Mouse (Mus musculus) lung, embryonic 16.5 days (tissue): ENCODE data around the gene Rufy3. TPM values are rescaled to one million over a fixed set of nuclear protein-coding genes. Genes with fewer than 3 reads are reported as not detected.

ENCODE experiments used
- ATAC-seq: fragments of 200-750 bp; cut with Nextera tagmentation; 2 replicates; pipeline ENCODE4 v1.8.0; 2017; ENCODE audit warnings: low read depth, mild to moderate bottlenecking, moderate library complexity
- H3K27ac ChIP-seq: fragments of 300-500 bp; sonication (generic); 2 replicates; pipeline ENCODE4 v1.5.1; 2014; ENCODE audit warnings: mild to moderate bottlenecking, control low read depth, low read length
- H3K27me3 ChIP-seq: fragments of 300-500 bp; sonication (generic); 2 replicates; pipeline ENCODE4 v1.6.1; 2014; ENCODE audit warnings: low read depth, low read length, mixed read lengths; ENCODE audit not compliant: control insufficient read depth, insufficient read depth
- H3K36me3 ChIP-seq: fragments of 300-500 bp; sonication (generic); 2 replicates; pipeline ENCODE4 v1.6.1; 2014; ENCODE audit warnings: low read length; ENCODE audit not compliant: control insufficient read depth, insufficient read depth
- H3K4me1 ChIP-seq: fragments of 300-500 bp; sonication (generic); replicated peaks from 2 replicates; pipeline ENCODE4 v1.6.1; 2014; ENCODE audit warnings: low read length, mixed read lengths; ENCODE audit not compliant: control insufficient read depth, insufficient read depth
- H3K4me2 ChIP-seq: fragments of 300-500 bp; sonication (generic); 2 replicates; pipeline ENCODE4 v1.6.1; 2014; ENCODE audit warnings: low read depth, low read length, control low read depth
- H3K4me3 ChIP-seq: fragments of 300-500 bp; sonication (generic); 2 replicates; pipeline ENCODE4 v1.5.1; 2014; ENCODE audit warnings: mild to moderate bottlenecking, low read length, control low read depth
- H3K9ac ChIP-seq: fragments of 300-500 bp; sonication (generic); 2 replicates; pipeline ENCODE4 v1.6.1; 2014; ENCODE audit warnings: low read length, control low read depth
- H3K9me3 ChIP-seq: fragments of 300-500 bp; sonication (generic); 2 replicates; pipeline ENCODE4 v1.6.1; 2016; ENCODE audit warnings: low read length; ENCODE audit not compliant: control insufficient read depth
- WGBS: fragments of 180-500 bp; shearing (Covaris S2); extraction: QIAGEN DNeasy Blood & Tissue Kit; methylation state at CpG from one replicate; pipeline ENCODE4 v1.1.7; 2014; 5-methylcytosine and 5-hydroxymethylcytosine counted together
- polyA plus RNA-seq: library from polyadenylated mRNA; unstranded; fragments of >200 nt; fragmentation: Nextera tagmentation; extraction: Ambion mirVana; gene quantifications from 2 replicates; pipeline ENCODE4 v1.2.1, GENCODE M21; 2015

Gene Rufy3
- polyA plus RNA-seq, 1 experiment from 2014 or later = 9.1 TPM

DNA sequence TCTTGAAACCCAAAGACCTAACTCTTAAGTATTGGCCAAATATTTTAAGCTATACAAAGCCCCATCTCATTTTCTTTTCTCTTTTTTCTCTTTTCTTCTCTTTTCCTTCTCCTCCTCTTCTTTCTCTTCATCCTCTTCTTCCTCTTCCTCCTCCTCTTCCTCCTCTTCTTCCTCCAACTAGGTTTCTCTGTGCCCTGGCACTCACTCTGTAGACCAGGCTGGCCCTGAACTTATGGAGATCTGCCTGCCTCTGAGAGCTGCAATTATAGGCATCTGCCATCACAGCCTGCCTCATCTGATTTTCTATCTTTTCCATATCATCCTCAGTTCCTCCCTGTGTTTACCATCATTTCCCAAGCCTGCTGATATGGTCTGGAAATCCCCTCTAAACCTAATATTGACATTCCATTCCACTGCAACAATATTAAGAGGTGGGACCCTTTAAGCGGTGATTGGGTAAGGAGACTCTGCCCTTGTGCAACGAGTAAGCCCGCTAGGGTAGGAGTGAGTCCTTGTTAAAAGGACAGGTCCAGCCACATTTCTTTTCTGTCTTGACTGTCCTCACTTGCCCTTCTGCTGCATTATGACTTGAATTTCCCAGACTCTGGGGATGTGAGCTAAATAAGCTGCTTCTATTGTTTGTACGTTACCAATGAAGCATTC, 134.5 kb downstream of the Rufy3 start:
- H3K4me2 ChIP-seq = no peak overlapping the region

More for the DNA sequence above, 134.5 kb downstream of the Rufy3 start:
- no peak overlapping the region for H3K4me3 ChIP-seq
- no peaks in the 10 kb centered on the region; the same call in 1 of the 2 replicates for H3K4me1 ChIP-seq
- H3K9ac ChIP-seq = no peak overlapping the region
- H3K27me3 ChIP-seq = no peaks in the 10 kb centered on the region
- peak; percentile 47; the same call in 1 of the 2 replicates for ATAC-seq
- H3K9me3 ChIP-seq = no peaks in the 10 kb centered on the region
- no peaks in the 10 kb centered on the region for H3K36me3 ChIP-seq
- WGBS = 45% methylated on average over 4 of the region's 4 CpGs
- no peak overlapping the region for H3K27ac ChIP-seq

Other genes starting within 250 kb of the Rufy3 start
- gene Prol1, start 247.7 kb upstream of the Rufy3 start, polyA plus RNA-seq = not detected in 2 replicates
- not detected in 2 replicates for gene Amtn, start 188.9 kb upstream of the Rufy3 start, polyA plus RNA-seq
- gene Ambn, start 109.0 kb upstream of the Rufy3 start, polyA plus RNA-seq = not detected in 2 replicates
- not detected in 2 replicates for gene Enam, start 77.1 kb upstream of the Rufy3 start, polyA plus RNA-seq
- 0.10 TPM in 1 of 2 replicates, not detected in the other for gene Jchain, start 37.1 kb upstream of the Rufy3 start, polyA plus RNA-seq
- gene Utp3, start 10.6 kb upstream of the Rufy3 start, polyA plus RNA-seq = 60.5 and 63.9 TPM in 2 replicates
- gene Grsf1, start 111.1 kb downstream of the Rufy3 start, polyA plus RNA-seq = 30.8 and 47.7 TPM in 2 replicates
- gene Mob1b, start 155.8 kb downstream of the Rufy3 start, polyA plus RNA-seq = 12.1 and 13.4 TPM in 2 replicates
- 47.1 and 47.4 TPM in 2 replicates for gene Dck, start 200.0 kb downstream of the Rufy3 start, polyA plus RNA-seq